Mouse (Mus musculus): Measurements from ENCODE around the gene Secisbp2l. TPM values are rescaled to one million over a fixed set of nuclear protein-coding genes. Genes with fewer than 3 reads are reported as not detected.

Secisbp2l gene
- polyA plus RNA-seq, 1 experiment from 2014 or later = 32.3 TPM

DNA sequence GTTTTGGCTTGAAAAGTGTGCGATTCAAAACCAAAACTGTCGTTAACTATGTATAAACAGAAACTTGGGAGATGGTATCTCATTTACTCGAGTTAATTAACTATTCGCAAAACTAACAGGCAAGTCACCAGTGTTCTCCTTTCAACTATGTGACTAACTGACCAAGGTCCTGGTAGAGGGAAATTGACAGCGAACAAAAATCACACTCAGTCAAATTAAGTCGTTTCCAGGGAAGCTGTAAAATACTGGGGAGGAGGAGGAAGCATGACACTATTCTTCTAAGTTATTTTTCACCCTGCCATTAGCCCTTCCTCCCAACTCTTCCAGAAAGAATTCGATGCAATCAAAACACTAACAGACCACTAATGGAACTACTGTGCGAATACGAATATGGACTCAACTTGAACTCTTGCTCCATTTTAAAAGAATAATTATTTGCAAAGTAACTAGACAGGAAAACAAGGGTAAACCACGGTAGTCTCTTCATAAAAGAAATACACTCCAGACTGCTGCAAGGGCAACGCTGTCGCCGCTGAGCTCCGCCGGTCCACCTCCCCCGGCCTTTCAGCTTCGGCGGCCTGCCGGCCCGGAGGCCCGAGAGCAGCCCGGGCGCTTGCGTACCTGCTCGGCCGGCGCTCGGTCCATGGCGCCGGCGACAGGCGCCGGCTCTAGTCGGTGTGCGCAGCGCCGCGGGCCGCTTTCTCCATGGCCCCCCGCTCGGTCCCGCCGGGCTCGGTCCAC, 522 bp downstream of the Secisbp2l start:
- 3% methylated on average over 42 of the region's 44 CpGs for WGBS
- Histone ChIP-seq H3K9me3 (replicated peaks) (no peaks in the 10 kb centered on the region), H3K36me3 (no peaks in the 10 kb centered on the region), H3K9ac (peak overlapping the region; percentile 92), H3K4me3 (peak overlapping the region; percentile 92), H3K27ac (peak overlapping the region; percentile 87), H3K4me1 (peaks cover 23% of the 10 kb centered on the region), H3K4me2 (replicated peaks) (peak overlapping the region; percentile 62), H3K27me3 (no peaks in the 10 kb centered on the region)
- 0 out of 2 replicates have a peak, but pooled peaks have one; percentile 30 for ATAC-seq (ENCODE audit: low FRiP score)

GRCm38 (mm10) chr2:125781006-125781405, 1.7 kb downstream of the Secisbp2l start:
- no peak for ATAC-seq (ENCODE audit: low FRiP score)
- no peak overlapping the region for H3K27ac ChIP-seq
- no peaks in the 10 kb centered on the region for H3K9me3 ChIP-seq (replicated peaks)
- H3K4me2 ChIP-seq (replicated peaks) = peak overlapping the region; percentile 62
- peak overlapping the region; percentile 92; the same call in 1 of the 2 replicates for H3K9ac ChIP-seq
- H3K27me3 ChIP-seq = no peaks in the 10 kb centered on the region
- peaks cover 23% of the 10 kb centered on the region for H3K4me1 ChIP-seq
- peak overlapping the region; percentile 92; the same call in 1 of the 2 replicates for H3K4me3 ChIP-seq
- WGBS = 78% methylated on average over 2 of the region's 2 CpGs
- H3K36me3 ChIP-seq = no peaks in the 10 kb centered on the region

GRCm38 (mm10) chr2:125778380-125778779, 4.3 kb downstream of the Secisbp2l start:
- H3K9ac ChIP-seq = no peak overlapping the region
- no peak for ATAC-seq (ENCODE audit: low FRiP score)
- no peak overlapping the region for H3K4me2 ChIP-seq (replicated peaks)
- H3K36me3 ChIP-seq = peaks cover 9% of the 10 kb centered on the region; the same call in 1 of the 2 replicates
- H3K27me3 ChIP-seq = no peaks in the 10 kb centered on the region
- WGBS = 86% methylated on average over 12 of the region's 12 CpGs
- no peak overlapping the region for H3K4me3 ChIP-seq
- no peak overlapping the region for H3K27ac ChIP-seq
- no peaks in the 10 kb centered on the region for H3K9me3 ChIP-seq (replicated peaks)
- H3K4me1 ChIP-seq = peaks cover 21% of the 10 kb centered on the region

- no peak for ATAC-seq (ENCODE audit: low FRiP score)
- no peaks in the 10 kb centered on the region for H3K9me3 ChIP-seq (replicated peaks)
- H3K27me3 ChIP-seq = no peaks in the 10 kb centered on the region
- no peak overlapping the region for H3K9ac ChIP-seq
- no peak overlapping the region for H3K4me3 ChIP-seq
- WGBS = 93% methylated on average over 3 of the region's 3 CpGs
- H3K27ac ChIP-seq = no peak overlapping the region
- H3K4me2 ChIP-seq (replicated peaks) = no peak overlapping the region
- peaks cover 18% of the 10 kb centered on the region for H3K36me3 ChIP-seq
- peaks cover 17% of the 10 kb centered on the region for H3K4me1 ChIP-seq
Measured at GRCm38 (mm10) chr2:125777018-125777417, 5.7 kb downstream of the Secisbp2l start.

GRCm38 (mm10) chr2:125775661-125776060, 7.0 kb downstream of the Secisbp2l start:
- no peak for ATAC-seq (ENCODE audit: low FRiP score)
- Histone ChIP-seq H3K4me3 (no peak overlapping the region), H3K4me1 (peaks cover 5% of the 10 kb centered on the region), H3K4me2 (replicated peaks) (no peak overlapping the region), H3K27ac (no peak overlapping the region), H3K27me3 (no peaks in the 10 kb centered on the region), H3K9me3 (replicated peaks) (no peaks in the 10 kb centered on the region), H3K9ac (no peak overlapping the region), H3K36me3 (peaks cover 27% of the 10 kb centered on the region)
- WGBS = 90% methylated on average over 7 of the region's 7 CpGs

DNA sequence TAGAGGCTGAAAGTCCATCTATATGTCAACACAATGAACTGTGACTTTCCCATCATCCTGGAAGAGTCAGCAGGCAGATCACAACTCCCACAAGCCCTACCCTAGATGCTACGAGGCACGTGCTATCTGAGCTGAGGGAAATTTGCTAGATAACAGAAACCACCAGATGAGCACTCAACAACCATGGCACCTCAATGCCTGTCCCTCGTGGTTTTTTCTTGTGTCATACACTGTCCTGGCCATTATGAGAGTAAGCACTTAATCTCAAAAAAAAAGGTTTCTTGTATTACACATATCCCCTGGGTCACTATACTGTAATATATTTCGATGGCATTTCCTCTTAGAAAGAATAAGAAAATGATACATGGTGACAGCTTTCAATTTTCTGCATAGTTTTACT, 7.8 kb downstream of the Secisbp2l start:
- peaks cover 34% of the 10 kb centered on the region for H3K36me3 ChIP-seq
- 88% methylated on average over 4 of the region's 4 CpGs for WGBS
- no peak overlapping the region for H3K27ac ChIP-seq
- ATAC-seq (ENCODE audit: low FRiP score) = no peak
- H3K27me3 ChIP-seq = no peaks in the 10 kb centered on the region
- H3K9me3 ChIP-seq (replicated peaks) = no peaks in the 10 kb centered on the region
- no peak overlapping the region for H3K4me3 ChIP-seq
- no peak overlapping the region for H3K4me2 ChIP-seq (replicated peaks)
- H3K9ac ChIP-seq = no peak overlapping the region
- no peaks in the 10 kb centered on the region for H3K4me1 ChIP-seq

DNA sequence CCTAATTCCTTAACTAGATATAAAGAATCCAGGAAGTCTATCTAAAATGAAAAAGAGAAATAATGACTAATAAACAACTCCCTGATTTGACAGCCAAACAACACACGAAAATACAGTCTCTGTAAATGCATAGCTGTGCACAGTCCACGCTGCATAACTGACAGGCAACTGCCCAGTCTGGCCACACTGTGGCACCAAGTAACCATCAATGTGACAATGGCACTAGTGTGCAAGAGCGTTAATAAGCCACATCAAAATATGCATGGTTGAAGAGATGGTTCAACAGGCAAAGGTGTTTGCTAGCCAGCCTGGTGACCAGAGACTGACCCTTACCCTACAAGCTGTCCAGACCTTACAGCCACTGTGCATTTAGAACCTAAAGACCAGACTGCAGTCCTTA, 17.6 kb downstream of the Secisbp2l start:
- H3K36me3 ChIP-seq = peaks cover 77% of the 10 kb centered on the region

GRCm38 (mm10) chr2:125764531-125764930, 18.1 kb downstream of the Secisbp2l start:
- H3K9me3 ChIP-seq (replicated peaks) = no peaks in the 10 kb centered on the region

More for the DNA sequence above, 17.6 kb downstream of the Secisbp2l start:
- H3K27ac ChIP-seq = no peak overlapping the region
- H3K4me2 ChIP-seq (replicated peaks) = no peak overlapping the region
- H3K9ac ChIP-seq = no peak overlapping the region
- no peaks in the 10 kb centered on the region for H3K4me1 ChIP-seq
- no peaks in the 10 kb centered on the region for H3K27me3 ChIP-seq
- no peaks in the 10 kb centered on the region for H3K9me3 ChIP-seq (replicated peaks)
- WGBS = 88% methylated on average over 3 of the region's 3 CpGs
- ATAC-seq (ENCODE audit: low FRiP score) = no peak
- H3K4me3 ChIP-seq = no peak overlapping the region

GRCm38 (mm10) chr2:125749330-125749729, 33.3 kb downstream of the Secisbp2l start:
- Histone ChIP-seq H3K27ac (no peak overlapping the region; the same call in 1 of the 2 replicates), H3K4me1 (no peaks in the 10 kb centered on the region), H3K4me3 (no peak overlapping the region), H3K27me3 (no peaks in the 10 kb centered on the region), H3K9me3 (replicated peaks) (no peaks in the 10 kb centered on the region), H3K4me2 (replicated peaks) (no peak overlapping the region), H3K36me3 (peaks cover 71% of the 10 kb centered on the region), H3K9ac (no peak overlapping the region)
- ATAC-seq (ENCODE audit: low FRiP score) = no peak
- WGBS = 87% methylated on average over 2 of the region's 2 CpGs

More at GRCm38 (mm10) chr2:125764531-125764930, 18.1 kb downstream of the Secisbp2l start:
- no peak overlapping the region for H3K4me3 ChIP-seq
- no peaks in the 10 kb centered on the region for H3K27me3 ChIP-seq
- H3K27ac ChIP-seq = no peak overlapping the region
- H3K9ac ChIP-seq = no peak overlapping the region
- no peak overlapping the region for H3K4me2 ChIP-seq (replicated peaks)
- 93% methylated on average over 5 of the region's 5 CpGs for WGBS
- no peaks in the 10 kb centered on the region for H3K4me1 ChIP-seq
- no peak for ATAC-seq (ENCODE audit: low FRiP score)
- H3K36me3 ChIP-seq = peaks cover 78% of the 10 kb centered on the region

DNA sequence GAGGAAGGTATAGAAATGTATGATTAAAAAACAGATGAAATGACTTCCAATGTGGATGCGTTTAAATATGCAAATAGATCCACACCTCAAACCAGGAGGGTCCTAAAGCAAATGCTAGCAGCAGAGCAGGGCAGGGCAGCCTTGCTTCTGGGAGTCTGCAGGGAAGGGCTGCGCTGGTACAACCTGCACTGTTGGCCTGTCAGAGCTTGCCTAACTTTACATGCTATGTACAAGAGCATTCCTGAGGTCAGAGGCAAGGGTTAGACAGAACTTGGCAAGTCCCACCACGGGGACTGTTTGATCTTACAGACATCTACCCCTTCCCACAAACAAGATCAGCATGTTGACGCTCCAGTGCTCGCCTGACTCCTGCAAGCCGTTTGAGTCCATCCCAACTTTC, 43.3 kb downstream of the Secisbp2l start:
- no peak overlapping the region for H3K9ac ChIP-seq
- no peaks in the 10 kb centered on the region for H3K27me3 ChIP-seq
- H3K9me3 ChIP-seq (replicated peaks) = no peaks in the 10 kb centered on the region
- 91% methylated on average over 6 of the region's 6 CpGs for WGBS
- no peak overlapping the region for H3K4me2 ChIP-seq (replicated peaks)
- no peak overlapping the region for H3K4me3 ChIP-seq
- H3K27ac ChIP-seq = no peak overlapping the region
- ATAC-seq (ENCODE audit: low FRiP score) = no peak
- peaks cover 50% of the 10 kb centered on the region for H3K36me3 ChIP-seq
- H3K4me1 ChIP-seq = no peaks in the 10 kb centered on the region

- WGBS = 73% methylated on average over 5 of the region's 5 CpGs
- no peaks in the 10 kb centered on the region for H3K27me3 ChIP-seq
- no peak overlapping the region for H3K4me2 ChIP-seq (replicated peaks)
- no peak overlapping the region for H3K27ac ChIP-seq
- H3K9me3 ChIP-seq (replicated peaks) = no peaks in the 10 kb centered on the region
- no peak overlapping the region for H3K4me3 ChIP-seq
- peaks cover 43% of the 10 kb centered on the region for H3K36me3 ChIP-seq
- H3K9ac ChIP-seq = no peak overlapping the region
- H3K4me1 ChIP-seq = no peaks in the 10 kb centered on the region
- ATAC-seq (ENCODE audit: low FRiP score) = no peak
Measured at GRCm38 (mm10) chr2:125738718-125739117, 44.0 kb downstream of the Secisbp2l start.

- ATAC-seq (ENCODE audit: low FRiP score) = no peak
- H3K9me3 ChIP-seq (replicated peaks) = no peaks in the 10 kb centered on the region
Measured at GRCm38 (mm10) chr2:125736025-125736343, 46.7 kb downstream of the Secisbp2l start.

More at GRCm38 (mm10) chr2:125736025-125736343, 46.7 kb downstream of the Secisbp2l start:
- H3K27ac ChIP-seq = no peak overlapping the region
- peaks cover 23% of the 10 kb centered on the region for H3K36me3 ChIP-seq
- H3K27me3 ChIP-seq = no peaks in the 10 kb centered on the region
- no peak overlapping the region for H3K4me3 ChIP-seq
- no peak overlapping the region for H3K9ac ChIP-seq
- no peak overlapping the region for H3K4me2 ChIP-seq (replicated peaks)
- peaks cover 15% of the 10 kb centered on the region for H3K4me1 ChIP-seq

Data from hindbrain, embryonic 12.5 days (tissue).